Mouse (Mus musculus): ENCODE measurements around the gene Dnaja3. TPM values are rescaled to one million over a fixed set of nuclear protein-coding genes. Genes with fewer than 3 reads are reported as not detected.

Gene Dnaja3
- total RNA-seq, 2 experiments from 2014 or later, result 56.5 to 106 TPM

- no peak for ATAC-seq (replicated peaks; ENCODE audit: low FRiP score, low TSS enrichment, poor library complexity, severe bottlenecking)
Measured at GRCm38 (mm10) chr16:4754045-4754444, 114.3 kb downstream of the Dnaja3 start.

DNA sequence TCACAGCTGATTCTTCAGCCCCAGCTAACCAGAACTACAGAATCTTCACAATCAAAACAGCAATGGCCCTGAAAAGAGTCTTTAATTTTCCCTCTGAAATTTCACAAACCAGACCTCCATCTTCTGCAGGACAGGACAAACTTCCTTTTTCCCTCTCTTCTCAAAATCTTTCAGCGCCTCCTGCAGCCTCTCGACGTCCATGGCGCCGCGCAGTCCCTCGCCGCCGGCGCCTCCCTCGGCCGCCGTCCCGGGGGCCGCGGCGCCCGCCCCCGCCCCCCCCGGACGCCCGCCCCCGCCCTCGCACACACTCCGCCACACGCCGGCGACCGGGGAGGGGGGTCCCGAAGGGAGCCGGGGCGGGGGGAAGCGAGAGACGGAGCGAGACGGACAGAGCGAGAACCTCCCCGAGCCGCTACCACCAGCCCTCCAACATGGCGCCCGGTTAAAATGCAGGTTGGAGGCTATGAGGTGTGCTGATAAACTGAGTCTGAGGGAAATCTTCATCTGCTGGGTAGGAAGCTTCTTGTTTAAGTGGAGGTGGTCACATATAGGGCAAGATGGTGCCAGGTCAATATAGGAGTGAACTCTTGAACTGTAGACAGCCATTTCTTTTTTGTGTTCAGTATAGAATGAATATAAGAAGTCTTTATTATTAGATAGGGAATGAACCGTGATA, 117.0 kb downstream of the Dnaja3 start:
- peak; percentile 71; the same call in 1 of the 2 replicates for ATAC-seq (replicated peaks; ENCODE audit: low FRiP score, low TSS enrichment, poor library complexity, severe bottlenecking)

Other genes with a start within 250 kb of the Dnaja3 start
- gene Adcy9, start 219.5 kb upstream of the Dnaja3 start, total RNA-seq (2014; fragmentation: Nextera tagmentation), result 3.3 and 7.0 TPM in 2 replicates
- gene Adcy9, start 219.5 kb upstream of the Dnaja3 start, total RNA-seq (2017), result 4.7 and 6.5 TPM in 2 replicates
- gene Srl, start 98.2 kb upstream of the Dnaja3 start, total RNA-seq (2014; fragmentation: Nextera tagmentation), result 2.3 and 9.7 TPM in 2 replicates
- 6.9 and 9.5 TPM in 2 replicates for gene Srl, start 98.2 kb upstream of the Dnaja3 start, total RNA-seq (2017)
- 31.4 and 38.4 TPM in 2 replicates for gene Tfap4, start 80.1 kb upstream of the Dnaja3 start, total RNA-seq (2014; fragmentation: Nextera tagmentation)
- gene Tfap4, start 80.1 kb upstream of the Dnaja3 start, total RNA-seq (2017), result 47.3 and 69.9 TPM in 2 replicates
- 2.0 TPM in 1 of 2 replicates, not detected in the other for gene Glis2, start 45.3 kb upstream of the Dnaja3 start, total RNA-seq (2014; fragmentation: Nextera tagmentation)
- gene Glis2, start 45.3 kb upstream of the Dnaja3 start, total RNA-seq (2017), result 0.33 TPM in 1 of 2 replicates, not detected in the other
- 76.0 and 100 TPM in 2 replicates for gene Pam16, start 15.0 kb upstream of the Dnaja3 start, total RNA-seq (2014; fragmentation: Nextera tagmentation)
- 18.2 and 24.0 TPM in 2 replicates for gene Pam16, start 15.0 kb upstream of the Dnaja3 start, total RNA-seq (2017)
- gene Vasn, start within 50 bp of the Dnaja3 start, total RNA-seq (2014; fragmentation: Nextera tagmentation), result not detected in 2 replicates
- gene Vasn, start within 50 bp of the Dnaja3 start, total RNA-seq (2017), result 0.38 and 0.65 TPM in 2 replicates
- 48.2 and 78.5 TPM in 2 replicates for gene Coro7, start 39.8 kb downstream of the Dnaja3 start, total RNA-seq (2014; fragmentation: Nextera tagmentation)
- 10.4 and 15.7 TPM in 2 replicates for gene Coro7, start 39.8 kb downstream of the Dnaja3 start, total RNA-seq (2017)
- 72.1 and 80.1 TPM in 2 replicates for gene Nmral1, start 79.4 kb downstream of the Dnaja3 start, total RNA-seq (2014; fragmentation: Nextera tagmentation)
- gene Nmral1, start 79.4 kb downstream of the Dnaja3 start, total RNA-seq (2017), result 81.5 and 95.5 TPM in 2 replicates
- 28.4 and 31.9 TPM in 2 replicates for gene Hmox2, start 86.4 kb downstream of the Dnaja3 start, total RNA-seq (2014; fragmentation: Nextera tagmentation)
- gene Hmox2, start 86.4 kb downstream of the Dnaja3 start, total RNA-seq (2017), result 43.8 and 49.9 TPM in 2 replicates
- gene Cdip1, start 150.3 kb downstream of the Dnaja3 start, total RNA-seq (2014; fragmentation: Nextera tagmentation), result 15.3 and 17.7 TPM in 2 replicates
- gene Cdip1, start 150.3 kb downstream of the Dnaja3 start, total RNA-seq (2017), result 14.0 and 15.5 TPM in 2 replicates
- not detected in 2 replicates for gene 4930562C15Rik, start 195.4 kb downstream of the Dnaja3 start, total RNA-seq (2014; fragmentation: Nextera tagmentation)
- gene 4930562C15Rik, start 195.4 kb downstream of the Dnaja3 start, total RNA-seq (2017), result not detected in 2 replicates
- 20.3 and 33.3 TPM in 2 replicates for gene Ubald1, start 240.3 kb downstream of the Dnaja3 start, total RNA-seq (2014; fragmentation: Nextera tagmentation)
- 15.2 and 16.5 TPM in 2 replicates for gene Ubald1, start 240.3 kb downstream of the Dnaja3 start, total RNA-seq (2017)
- 16.0 and 21.8 TPM in 2 replicates for gene Mgrn1, start 246.3 kb downstream of the Dnaja3 start, total RNA-seq (2014; fragmentation: Nextera tagmentation)
- gene Mgrn1, start 246.3 kb downstream of the Dnaja3 start, total RNA-seq (2017), result 8.7 and 13.3 TPM in 2 replicates

Measured in megakaryocyte-erythroid progenitor cell, adult 5-6 weeks (primary cell).